ENCODE assay signal across 8 mouse cellular contexts in the genomic region with DNA sequence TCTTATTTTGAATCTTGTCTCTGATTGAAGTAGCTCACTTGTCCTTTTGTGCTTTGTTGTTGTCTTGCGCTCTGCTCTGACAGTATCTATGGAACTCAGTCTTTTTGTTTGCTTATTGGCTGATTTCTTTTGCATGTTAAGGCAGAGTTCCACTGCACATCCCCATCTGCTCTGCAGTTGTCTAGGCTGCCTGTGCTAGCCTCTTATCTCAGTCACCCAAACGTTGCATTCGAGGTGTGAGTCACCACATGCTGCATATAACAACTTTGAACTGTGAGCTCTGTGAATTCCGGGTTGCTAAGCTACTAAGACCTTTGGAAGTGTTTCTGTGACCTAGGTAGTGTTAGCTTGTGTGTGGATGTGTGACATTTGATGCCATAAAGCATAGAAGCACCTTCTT.
DNase-seq lines count a peak whose midpoint lies in the region.

No protein-coding gene starts in this region.

- intact Hi-C loops in heart, postnatal 25 days (cut with DNase I) = no loop called here

- peak; percentile 47 for DNase-seq in embryo, embryonic 10 days (ENCODE audit: low spot score)
- DNase-seq in embryo, embryonic 9.5 days (ENCODE audit: extremely low spot score) = no peak
- DNase-seq in urinary bladder, postnatal 36 days (ENCODE audit: low spot score in 2 of 2) = peak; percentile 16 to 22
- no peak for DNase-seq in urinary bladder, postnatal 4 days (ENCODE audit: low spot score in 2 of 2)
- DNase-seq in liver = peak; percentile 83
- peak; percentile 25 for DNase-seq in thymus, postnatal 25 days
- no peak for DNase-seq in heart, postnatal 25 days (ENCODE audit: low spot score)
- no peak for DNase-seq in gastrocnemius, postnatal 10 days

Comparison
In these comparisons a context has a peak if more than half of its experiments do, and no peak if none do; other contexts are left out.
1. DNase-seq: peak in embryo, embryonic 10 days (single experiment), urinary bladder, postnatal 36 days (2 of 2), liver (single experiment) and thymus, postnatal 25 days (single experiment); none in embryo, embryonic 9.5 days (single experiment), urinary bladder, postnatal 4 days (0 of 2), heart, postnatal 25 days (single experiment) and gastrocnemius, postnatal 10 days (single experiment).